Mouse (Mus musculus) liver, postnatal 0 days (tissue): ENCODE results near the gene Has3.

ENCODE experiments used
- CTCF ChIP-seq: sonication (generic); IDR thresholded peaks from 2 replicates; pipeline ENCODE4 v1.5.1; 2016; ENCODE audit warnings: antibody characterized with exemption, low read depth
- EP300 ChIP-seq: IDR thresholded peaks from 2 replicates; pipeline ENCODE4 v1.6.1; 2016; ENCODE audit warnings: antibody characterized with exemption, low read depth, mild to moderate bottlenecking

DNA sequence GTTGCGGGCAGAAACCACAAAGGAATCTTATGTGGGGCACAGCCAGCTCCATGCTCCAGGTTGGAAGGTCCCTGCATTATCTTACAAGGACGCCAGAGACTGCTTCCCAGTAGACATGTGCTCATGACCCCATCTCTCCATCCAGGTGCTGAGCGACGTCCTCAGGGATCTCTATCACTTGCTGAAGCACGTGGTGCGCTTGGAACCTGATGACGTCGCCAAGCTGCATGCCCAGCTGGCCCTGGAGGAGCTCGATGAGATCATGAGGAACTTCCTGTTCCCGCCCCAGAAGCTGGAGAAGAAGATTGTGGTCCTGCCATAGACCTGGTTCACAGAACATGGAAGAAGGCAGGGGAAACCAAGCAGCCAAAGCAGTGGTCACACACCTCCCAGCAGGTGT lies 20.0 kb upstream of the Has3 start:
- TF ChIP-seq EP300 (no peak), CTCF (no peak)
